Mouse (Mus musculus): ENCODE results near the gene Gstm2.
A peak's percentile ranks its signal among the peaks of the same experiment; 100 is the strongest.

The Gstm2 gene

GRCm38 (mm10) chr3:107940524-107940923, 45.7 kb downstream of the Gstm2 start:
- no peak for DNase-seq

DNA sequence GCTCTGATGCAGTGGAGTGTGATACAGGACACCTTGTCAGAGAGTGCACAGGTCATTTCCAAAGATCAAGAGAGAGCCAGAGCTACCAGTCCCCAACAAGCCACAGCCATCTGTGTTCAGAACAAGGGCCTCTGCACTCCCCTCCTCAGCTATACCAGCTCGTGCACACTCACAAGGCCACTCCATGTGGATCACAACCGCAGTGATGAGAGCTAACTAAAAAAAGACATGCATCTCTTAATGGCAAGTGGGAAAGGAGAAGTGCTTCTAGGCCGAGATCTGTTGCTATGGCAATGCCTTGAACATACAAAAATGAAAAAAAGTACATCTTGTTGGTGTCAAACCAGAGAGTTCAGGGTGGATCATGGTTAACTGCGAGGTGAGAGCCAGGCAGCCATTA, 46.4 kb downstream of the Gstm2 start:
- DNase-seq = peak; percentile 56

DNA sequence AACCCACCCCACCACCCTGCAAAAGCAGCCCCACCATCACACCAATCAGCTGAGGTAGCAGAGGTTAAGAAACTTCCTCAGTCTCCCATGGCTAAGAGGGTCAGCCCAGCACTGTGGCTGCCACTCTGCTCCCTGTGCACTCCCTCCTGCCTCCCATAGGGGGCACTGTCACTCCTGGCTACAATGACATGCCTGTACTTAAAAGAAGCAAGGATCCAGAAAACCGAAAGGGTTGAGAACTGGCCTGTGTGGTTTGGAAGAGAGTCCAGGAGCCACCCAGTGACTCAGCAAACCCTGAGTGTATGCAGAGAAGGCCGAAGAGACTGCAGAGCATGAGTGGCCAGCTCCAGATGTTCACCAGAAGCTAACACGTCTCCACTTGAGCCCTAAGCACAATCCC, 46.9 kb downstream of the Gstm2 start:
- peak; percentile 47 for DNase-seq

DNA sequence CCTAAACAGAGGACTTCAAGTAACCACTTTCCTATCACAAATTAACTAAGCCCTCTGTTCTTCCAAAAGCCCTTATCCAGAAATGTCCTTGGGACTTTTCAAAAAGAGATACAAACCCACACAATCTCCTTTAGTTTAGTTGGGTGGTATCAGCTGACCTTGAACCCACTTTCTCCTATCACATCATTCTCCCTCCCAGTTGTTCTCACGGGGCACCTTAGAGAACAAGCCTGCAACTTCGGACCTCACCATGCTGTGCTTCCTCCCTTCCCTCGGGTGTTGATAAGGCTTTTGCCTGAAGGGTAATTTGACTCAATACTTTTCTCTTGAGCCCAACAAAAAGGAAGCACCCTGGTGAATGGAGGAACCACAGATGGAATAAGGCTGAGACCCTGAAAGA, 50.4 kb downstream of the Gstm2 start:
- DNase-seq = no peak

GRCm38 (mm10) chr3:107935268-107935667, 51.0 kb downstream of the Gstm2 start:
- peak; percentile 27 for DNase-seq

DNA sequence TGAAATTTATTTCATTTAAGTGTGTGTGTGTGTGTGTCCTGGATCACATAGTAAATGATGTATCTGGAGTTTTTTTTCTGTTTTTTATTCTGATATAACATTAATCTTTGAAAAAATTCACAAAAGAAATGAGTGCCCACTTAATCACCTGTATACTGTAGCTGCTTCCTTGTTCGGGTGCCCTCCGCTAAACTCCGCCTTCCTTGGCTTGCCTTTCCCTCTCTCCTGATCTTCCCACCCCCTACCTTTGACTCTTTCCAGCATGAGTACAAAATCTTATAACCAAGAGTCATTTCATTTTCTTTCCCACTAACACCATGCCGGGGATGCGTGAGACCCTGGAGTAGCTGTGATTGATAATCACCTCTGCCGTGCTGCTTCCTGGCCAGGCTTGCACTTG, 54.1 kb downstream of the Gstm2 start:
- DNase-seq = no peak

Data from right cerebral cortex, adult 18-20 months (tissue).